Mouse (Mus musculus): ENCODE results near the gene Tpm3.

- TF ChIP-seq EP300 (IDR thresholded peaks at IDR 0.05; ENCODE audit: low read length) (no peak), CTCF (conservative IDR thresholded peaks at IDR 0.05 in 1 of 2, IDR thresholded peaks at IDR 0.05 in 1 of 2; ENCODE audit: low read depth in 2 of 2, low read length in 2 of 2) (no peak), MYC (IDR thresholded peaks at IDR 0.05; ENCODE audit: low read depth, low read length) (no peak), KAT2A (IDR thresholded peaks at IDR 0.05; ENCODE audit: insufficient replicate concordance, low read length) (no peak), USF1 (IDR thresholded peaks at IDR 0.05; ENCODE audit: low read depth, low read length) (no peak), BHLHE40 (IDR thresholded peaks at IDR 0.05; ENCODE audit: low read depth, low read length) (no peak), MEF2A (IDR thresholded peaks at IDR 0.05; ENCODE audit: borderline replicate concordance, low read depth, low read length) (no peak), HCFC1 (IDR thresholded peaks at IDR 0.05; ENCODE audit: low read depth, low read length) (no peak), POLR2AphosphoS2 (IDR thresholded peaks at IDR 0.05; ENCODE audit: low read depth, low read length) (no peak), ELF1 (IDR thresholded peaks at IDR 0.05; ENCODE audit: low read depth, low read length) (no peak), POLR2A (IDR thresholded peaks at IDR 0.05; ENCODE audit: low read depth, low read length) (no peak), USF2 (conservative IDR thresholded peaks at IDR 0.05; ENCODE audit: low read depth, low read length) (no peak), GABPA (IDR thresholded peaks at IDR 0.05; ENCODE audit: insufficient replicate concordance, low read depth, low read length) (no peak)
Observed at GRCm38 (mm10) chr3:90134993-90135392, 62.5 kb downstream of the Tpm3 start.

All from CH12.LX (cell line).